Mouse (Mus musculus) thymus, postnatal 4 days (tissue): ENCODE measurements around the gene Cwf19l2.
A peak's percentile ranks its signal among the peaks of the same experiment; 100 is the strongest.
"Not testable (repeated sequence)": the region's sequence is repeated elsewhere in the genome, so short reads cannot be mapped to it uniquely, and the experiment has no call there.

Experiments
- DNase-seq: peaks from one replicate; pipeline ENCODE4 v3.0.0; 2021

The Cwf19l2 gene

GRCm38 (mm10) chr9:3403251-3404208 lies at the start of gene Cwf19l2:
Gene Cwf19l2 (plus strand): TSS chr9:3403592.
- peak; percentile 76 for DNase-seq

GRCm38 (mm10) chr9:3376323-3376722 lies 27.1 kb upstream of the Cwf19l2 start:
- DNase-seq: not testable (repeated sequence)

GRCm38 (mm10) chr9:3404372-3404771 lies 980 bp downstream of the Cwf19l2 start:
- peak; percentile 10 for DNase-seq

GRCm38 (mm10) chr9:3439555-3440300 lies 36.3 kb downstream of the Cwf19l2 start:
- DNase-seq: not testable (repeated sequence)

GRCm38 (mm10) chr9:3471897-3472296 lies 68.5 kb downstream of the Cwf19l2 start:
- no peak for DNase-seq

GRCm38 (mm10) chr9:3518645-3519044 lies 115.3 kb downstream of the Cwf19l2 start:
- DNase-seq: no peak

GRCm38 (mm10) chr9:3519178-3519577 lies 115.8 kb downstream of the Cwf19l2 start:
- DNase-seq: no peak

- DNase-seq: no peak
These were observed 117.6 kb downstream of the Cwf19l2 start for GRCm38 (mm10) chr9:3521031-3521430.
